Mouse (Mus musculus) stomach, embryonic 15.5 days (tissue): ENCODE measurements around the gene Plcb1. TPM values are rescaled to one million over a fixed set of nuclear protein-coding genes. Genes with fewer than 3 reads are reported as not detected.

Experiments used
- ATAC-seq: fragments of 200-750 bp; cut with Nextera tagmentation; 2 replicates; pipeline ENCODE4 v1.8.0; 2017; ENCODE audit warnings: low read depth, moderate number of reproducible peaks, moderate TSS enrichment; ENCODE audit not compliant: insufficient read depth, low FRiP score
- H3K27ac ChIP-seq: fragments of 300-500 bp; sonication (generic); 2 replicates; pipeline ENCODE4 v1.5.1; 2015; ENCODE audit warnings: mild to moderate bottlenecking, inconsistent platforms
- H3K27me3 ChIP-seq: fragments of 300-500 bp; sonication (generic); replicated peaks from 2 replicates; pipeline ENCODE4 v1.6.1; 2015; ENCODE audit warnings: inconsistent platforms
- H3K36me3 ChIP-seq: fragments of 300-500 bp; sonication (generic); 2 replicates; pipeline ENCODE4 v1.6.1; 2015; ENCODE audit warnings: inconsistent platforms
- H3K4me1 ChIP-seq: fragments of 300-500 bp; sonication (generic); 2 replicates; pipeline ENCODE4 v1.6.1; 2015; ENCODE audit warnings: inconsistent platforms
- H3K4me2 ChIP-seq: fragments of 300-500 bp; sonication (generic); 2 replicates; pipeline ENCODE4 v1.6.1; 2015; ENCODE audit warnings: mild to moderate bottlenecking, inconsistent platforms
- H3K4me3 ChIP-seq: fragments of 300-500 bp; sonication (generic); replicated peaks from 2 replicates; pipeline ENCODE4 v1.5.1; 2015; ENCODE audit warnings: inconsistent platforms
- H3K9ac ChIP-seq: fragments of 300-500 bp; sonication (generic); 2 replicates; pipeline ENCODE4 v1.6.1; 2015; ENCODE audit warnings: inconsistent platforms
- H3K9me3 ChIP-seq: fragments of 300-500 bp; sonication (generic); 2 replicates; pipeline ENCODE4 v1.6.1; 2016; ENCODE audit warnings: inconsistent platforms
- WGBS: fragments of 180-500 bp; shearing (Covaris S2); methylation state at CpG from one replicate; pipeline ENCODE4 v1.1.7; 2015; 5-methylcytosine and 5-hydroxymethylcytosine counted together
- polyA plus RNA-seq: library from polyadenylated mRNA; unstranded; fragments of >200 nt; fragmentation: Nextera tagmentation; extraction: Ambion mirVana; gene quantifications from 2 replicates; pipeline ENCODE4 v1.2.1, GENCODE M21; 2015

Gene Plcb1
- polyA plus RNA-seq, 1 experiment from 2014 or later: 16.4 TPM

- no peak for ATAC-seq
- no peak overlapping the region for H3K4me3 ChIP-seq
- H3K27ac ChIP-seq: no peak overlapping the region
- H3K9ac ChIP-seq: no peak overlapping the region
- H3K9me3 ChIP-seq: no peaks in the 10 kb centered on the region
- 85% methylated on average over 10 of the region's 10 CpGs for WGBS
- no peaks in the 10 kb centered on the region for H3K36me3 ChIP-seq
- H3K4me1 ChIP-seq: no peaks in the 10 kb centered on the region
- no peaks in the 10 kb centered on the region for H3K27me3 ChIP-seq
- H3K4me2 ChIP-seq: no peak overlapping the region
These were observed 136.9 kb downstream of the Plcb1 start for GRCm38 (mm10) chr2:134922636-134923375.

GRCm38 (mm10) chr2:134924143-134924655 lies 138.3 kb downstream of the Plcb1 start:
- no peak overlapping the region for H3K27ac ChIP-seq
- H3K9ac ChIP-seq: no peak overlapping the region
- WGBS: 80% methylated on average over 4 of the region's 4 CpGs
- no peaks in the 10 kb centered on the region for H3K9me3 ChIP-seq
- no peak overlapping the region for H3K4me2 ChIP-seq
- H3K27me3 ChIP-seq: no peaks in the 10 kb centered on the region
- H3K4me3 ChIP-seq: no peak overlapping the region
- no peaks in the 10 kb centered on the region for H3K36me3 ChIP-seq
- no peak for ATAC-seq
- no peaks in the 10 kb centered on the region for H3K4me1 ChIP-seq

GRCm38 (mm10) chr2:134926266-134926665 lies 140.4 kb downstream of the Plcb1 start:
- Histone ChIP-seq H3K36me3 (no peaks in the 10 kb centered on the region), H3K9ac (no peak overlapping the region), H3K9me3 (no peaks in the 10 kb centered on the region), H3K27ac (no peak overlapping the region), H3K4me1 (no peaks in the 10 kb centered on the region), H3K4me3 (no peak overlapping the region), H3K27me3 (no peaks in the 10 kb centered on the region), H3K4me2 (no peak overlapping the region)
- WGBS: 54% methylated on average over 1 of the region's 1 CpGs
- no peak for ATAC-seq

GRCm38 (mm10) chr2:134927072-134927471 lies 141.2 kb downstream of the Plcb1 start:
- H3K27me3 ChIP-seq: no peaks in the 10 kb centered on the region
- no peaks in the 10 kb centered on the region for H3K4me1 ChIP-seq
- H3K4me3 ChIP-seq: no peak overlapping the region
- no peak overlapping the region for H3K9ac ChIP-seq
- WGBS: 49% methylated on average over 5 of the region's 5 CpGs
- H3K4me2 ChIP-seq: no peak overlapping the region
- no peaks in the 10 kb centered on the region for H3K9me3 ChIP-seq
- no peak for ATAC-seq
- H3K27ac ChIP-seq: no peak overlapping the region
- no peaks in the 10 kb centered on the region for H3K36me3 ChIP-seq

- no peaks in the 10 kb centered on the region for H3K27me3 ChIP-seq
- no peak overlapping the region for H3K9ac ChIP-seq
- no peaks in the 10 kb centered on the region for H3K9me3 ChIP-seq
- H3K4me2 ChIP-seq: no peak overlapping the region
- no peak overlapping the region for H3K4me3 ChIP-seq
- H3K27ac ChIP-seq: no peak overlapping the region
- H3K36me3 ChIP-seq: no peaks in the 10 kb centered on the region
- no peak for ATAC-seq
- H3K4me1 ChIP-seq: no peaks in the 10 kb centered on the region
These were observed 143.6 kb downstream of the Plcb1 start for GRCm38 (mm10) chr2:134929452-134929851.

GRCm38 (mm10) chr2:134930961-134931360 lies 145.1 kb downstream of the Plcb1 start:
- Histone ChIP-seq H3K4me1 (no peaks in the 10 kb centered on the region), H3K27me3 (no peaks in the 10 kb centered on the region), H3K4me2 (no peak overlapping the region), H3K27ac (no peak overlapping the region), H3K9ac (no peak overlapping the region), H3K4me3 (no peak overlapping the region), H3K9me3 (no peaks in the 10 kb centered on the region), H3K36me3 (no peaks in the 10 kb centered on the region)
- 61% methylated on average over 4 of the region's 4 CpGs for WGBS
- ATAC-seq: no peak

GRCm38 (mm10) chr2:134931756-134932421 lies 146.0 kb downstream of the Plcb1 start:
- Histone ChIP-seq H3K9ac (no peak overlapping the region), H3K4me2 (no peak overlapping the region), H3K4me1 (no peaks in the 10 kb centered on the region), H3K27ac (no peak overlapping the region), H3K36me3 (no peaks in the 10 kb centered on the region), H3K9me3 (no peaks in the 10 kb centered on the region), H3K27me3 (no peaks in the 10 kb centered on the region), H3K4me3 (no peak overlapping the region)
- WGBS: 50% methylated on average over 5 of the region's 5 CpGs
- peak; percentile 70 for ATAC-seq

GRCm38 (mm10) chr2:134935469-134935868 lies 149.6 kb downstream of the Plcb1 start:
- H3K9me3 ChIP-seq: no peaks in the 10 kb centered on the region
- WGBS: 82% methylated on average over 2 of the region's 2 CpGs
- no peak overlapping the region for H3K4me2 ChIP-seq

GRCm38 (mm10) chr2:134935970-134936649 lies 150.2 kb downstream of the Plcb1 start:
- H3K4me3 ChIP-seq: no peak overlapping the region
- ATAC-seq: no peak
- 80% methylated on average over 6 of the region's 6 CpGs for WGBS
- H3K4me1 ChIP-seq: no peaks in the 10 kb centered on the region
- H3K27me3 ChIP-seq: no peaks in the 10 kb centered on the region
- H3K27ac ChIP-seq: no peak overlapping the region
- H3K9me3 ChIP-seq: no peaks in the 10 kb centered on the region
- no peak overlapping the region for H3K9ac ChIP-seq
- no peak overlapping the region for H3K4me2 ChIP-seq
- no peaks in the 10 kb centered on the region for H3K36me3 ChIP-seq

More at GRCm38 (mm10) chr2:134935469-134935868, 149.6 kb downstream of the Plcb1 start:
- H3K27me3 ChIP-seq: no peaks in the 10 kb centered on the region
- H3K36me3 ChIP-seq: no peaks in the 10 kb centered on the region
- no peak overlapping the region for H3K4me3 ChIP-seq
- no peak overlapping the region for H3K27ac ChIP-seq
- no peak for ATAC-seq
- H3K4me1 ChIP-seq: no peaks in the 10 kb centered on the region
- H3K9ac ChIP-seq: no peak overlapping the region

GRCm38 (mm10) chr2:134937666-134938065 lies 151.8 kb downstream of the Plcb1 start:
- no peak overlapping the region for H3K4me3 ChIP-seq
- H3K27ac ChIP-seq: no peak overlapping the region
- no peaks in the 10 kb centered on the region for H3K36me3 ChIP-seq
- no peak overlapping the region for H3K9ac ChIP-seq
- H3K9me3 ChIP-seq: no peaks in the 10 kb centered on the region
- no peak for ATAC-seq
- H3K27me3 ChIP-seq: no peaks in the 10 kb centered on the region
- 40% methylated on average over 1 of the region's 1 CpGs for WGBS
- H3K4me2 ChIP-seq: no peak overlapping the region
- no peaks in the 10 kb centered on the region for H3K4me1 ChIP-seq

GRCm38 (mm10) chr2:134942039-134942438 lies 156.2 kb downstream of the Plcb1 start:
- Histone ChIP-seq H3K36me3 (no peaks in the 10 kb centered on the region), H3K27ac (no peak overlapping the region), H3K4me3 (no peak overlapping the region), H3K9me3 (no peaks in the 10 kb centered on the region), H3K27me3 (no peaks in the 10 kb centered on the region), H3K9ac (no peak overlapping the region), H3K4me2 (no peak overlapping the region), H3K4me1 (no peaks in the 10 kb centered on the region)
- WGBS: 69% methylated on average over 4 of the region's 4 CpGs
- ATAC-seq: no peak

GRCm38 (mm10) chr2:134942919-134943318 lies 157.1 kb downstream of the Plcb1 start:
- no peaks in the 10 kb centered on the region for H3K9me3 ChIP-seq
- H3K4me2 ChIP-seq: no peak overlapping the region
- ATAC-seq: no peak
- H3K27me3 ChIP-seq: no peaks in the 10 kb centered on the region
- H3K9ac ChIP-seq: no peak overlapping the region
- H3K4me3 ChIP-seq: no peak overlapping the region
- no peak overlapping the region for H3K27ac ChIP-seq
- no peaks in the 10 kb centered on the region for H3K4me1 ChIP-seq
- no peaks in the 10 kb centered on the region for H3K36me3 ChIP-seq
- WGBS: 25% methylated on average over 2 of the region's 2 CpGs
